Mouse (Mus musculus) cerebellum, adult 2 months (tissue): Measurements from ENCODE around the gene Ppp4c.

Source experiments
- CTCF ChIP-seq: fragments of 200-500 bp; IDR thresholded peaks from 2 replicates; pipeline ENCODE4 v1.5.1; 2011; ENCODE audit warnings: low read depth, mild to moderate bottlenecking, control low read depth, low read length, moderate library complexity, borderline replicate concordance; ENCODE audit not compliant: insufficient read depth
- POLR2A ChIP-seq: fragments of 200-500 bp; IDR thresholded peaks from 2 replicates; pipeline ENCODE4 v1.6.1; 2011; ENCODE audit warnings: low read length, control low read depth, borderline replicate concordance; ENCODE audit not compliant: insufficient read depth

- no peak for TF ChIP-seq POLR2A
- TF ChIP-seq CTCF: no peak
Measured at GRCm38 (mm10) chr7:126736122-126736521, 56.2 kb downstream of the Ppp4c start.
